Mouse (Mus musculus) hindbrain, embryonic 13.5 days (tissue): ENCODE measurements around the gene Cnih4. TPM values are rescaled to one million over a fixed set of nuclear protein-coding genes. Genes with fewer than 3 reads are reported as not detected.

ENCODE experiments used
- ATAC-seq: fragments of 200-750 bp; cut with Nextera tagmentation; 2 replicates; pipeline ENCODE4 v1.8.0; 2017; ENCODE audit warnings: moderate TSS enrichment; ENCODE audit not compliant: low FRiP score
- H3K27ac ChIP-seq: fragments of 300-500 bp; sonication (generic); 2 replicates; pipeline ENCODE4 v1.5.1; 2015; ENCODE audit warnings: inconsistent platforms, mild to moderate bottlenecking, moderate library complexity
- H3K27me3 ChIP-seq: fragments of 300-500 bp; sonication (generic); 2 replicates; pipeline ENCODE4 v1.6.1; 2015; ENCODE audit warnings: mild to moderate bottlenecking, inconsistent platforms
- H3K36me3 ChIP-seq: fragments of 300-500 bp; sonication (generic); 2 replicates; pipeline ENCODE4 v1.6.1; 2015; ENCODE audit warnings: mild to moderate bottlenecking, inconsistent platforms
- H3K4me1 ChIP-seq: fragments of 300-500 bp; sonication (generic); replicated peaks from 2 replicates; pipeline ENCODE4 v1.6.1; 2015; ENCODE audit warnings: inconsistent platforms
- H3K4me2 ChIP-seq: fragments of 300-500 bp; sonication (generic); 2 replicates; pipeline ENCODE4 v1.6.1; 2015; ENCODE audit warnings: inconsistent platforms, mild to moderate bottlenecking, moderate library complexity
- H3K4me3 ChIP-seq: fragments of 300-500 bp; sonication (generic); 2 replicates; pipeline ENCODE4 v1.5.1; 2015; ENCODE audit warnings: mild to moderate bottlenecking, inconsistent platforms
- H3K9ac ChIP-seq: fragments of 300-500 bp; sonication (generic); 2 replicates; pipeline ENCODE4 v1.6.1; 2015; ENCODE audit warnings: mild to moderate bottlenecking, inconsistent platforms
- H3K9me3 ChIP-seq: fragments of 300-500 bp; sonication (generic); 2 replicates; pipeline ENCODE4 v1.6.1; 2016; ENCODE audit warnings: inconsistent platforms
- WGBS: fragments of 180-500 bp; shearing (Covaris S2); methylation state at CpG from one replicate; pipeline ENCODE4 v1.1.7; 2015; 5-methylcytosine and 5-hydroxymethylcytosine counted together
- polyA plus RNA-seq: library from polyadenylated mRNA; unstranded; fragments of >200 nt; fragmentation: Nextera tagmentation; extraction: Ambion mirVana; gene quantifications from 2 replicates; pipeline ENCODE4 v1.2.1, GENCODE M21; 2015

Gene Cnih4
- polyA plus RNA-seq, 1 experiment from 2014 or later: 65.1 TPM

GRCm38 (mm10) chr1:181150431-181150826 lies 5.9 kb downstream of the Cnih4 start:
- H3K9me3 ChIP-seq: no peaks in the 10 kb centered on the region
- peak; percentile 46 for ATAC-seq
- H3K4me2 ChIP-seq: no peak overlapping the region
- H3K36me3 ChIP-seq: peaks cover 16% of the 10 kb centered on the region
- H3K27ac ChIP-seq: no peak overlapping the region
- H3K4me3 ChIP-seq: peak overlapping the region; percentile 95
- H3K27me3 ChIP-seq: no peaks in the 10 kb centered on the region
- H3K4me1 ChIP-seq: peaks cover 23% of the 10 kb centered on the region
- no peak overlapping the region for H3K9ac ChIP-seq
- 64% methylated on average over 3 of the region's 3 CpGs for WGBS

GRCm38 (mm10) chr1:181150827-181151534 lies 6.5 kb downstream of the Cnih4 start:
- Histone ChIP-seq H3K36me3 (peaks cover 22% of the 10 kb centered on the region), H3K4me3 (peak overlapping the region; percentile 95), H3K9ac (peak overlapping the region; percentile 95), H3K27ac (peak overlapping the region; percentile 92), H3K9me3 (no peaks in the 10 kb centered on the region), H3K4me2 (peak overlapping the region; percentile 76), H3K27me3 (no peaks in the 10 kb centered on the region), H3K4me1 (peaks cover 22% of the 10 kb centered on the region)
- peak; percentile 89 for ATAC-seq
- under 1% methylated on average over 52 of the region's 59 CpGs for WGBS

- no peak; the same call in 1 of the 2 replicates for ATAC-seq
- Histone ChIP-seq H3K27me3 (no peaks in the 10 kb centered on the region), H3K4me2 (peak overlapping the region; percentile 76), H3K4me1 (peaks cover 22% of the 10 kb centered on the region), H3K4me3 (peak overlapping the region; percentile 95), H3K36me3 (peaks cover 23% of the 10 kb centered on the region), H3K9ac (peak overlapping the region; percentile 95), H3K9me3 (no peaks in the 10 kb centered on the region), H3K27ac (no peak overlapping the region)
- WGBS: 39% methylated on average over 5 of the region's 5 CpGs
Observed at GRCm38 (mm10) chr1:181151541-181151940, 7.0 kb downstream of the Cnih4 start.

- 79% methylated on average over 2 of the region's 2 CpGs for WGBS
- no peak for ATAC-seq
- 0 out of 2 replicates have a peak overlapping the region, but pooled peaks have one; percentile 18 for H3K27ac ChIP-seq
- H3K9me3 ChIP-seq: no peaks in the 10 kb centered on the region
- H3K4me2 ChIP-seq: no peak overlapping the region
- no peaks in the 10 kb centered on the region for H3K4me1 ChIP-seq
- no peak overlapping the region for H3K9ac ChIP-seq
- peaks cover 70% of the 10 kb centered on the region for H3K36me3 ChIP-seq
- no peak overlapping the region for H3K4me3 ChIP-seq
- H3K27me3 ChIP-seq: no peaks in the 10 kb centered on the region
Observed at GRCm38 (mm10) chr1:181167816-181168215, 23.3 kb downstream of the Cnih4 start.

GRCm38 (mm10) chr1:181168377-181168776 lies 23.9 kb downstream of the Cnih4 start:
- no peak for ATAC-seq
- peaks cover 64% of the 10 kb centered on the region for H3K36me3 ChIP-seq
- H3K4me3 ChIP-seq: no peak overlapping the region
- no peak overlapping the region for H3K9ac ChIP-seq
- H3K27me3 ChIP-seq: no peaks in the 10 kb centered on the region
- WGBS: 80% methylated on average over 3 of the region's 3 CpGs
- H3K27ac ChIP-seq: no peak overlapping the region
- no peaks in the 10 kb centered on the region for H3K4me1 ChIP-seq
- H3K9me3 ChIP-seq: no peaks in the 10 kb centered on the region
- no peak overlapping the region for H3K4me2 ChIP-seq

GRCm38 (mm10) chr1:181170210-181170609 lies 25.7 kb downstream of the Cnih4 start:
- Histone ChIP-seq H3K27ac (no peak overlapping the region), H3K27me3 (no peaks in the 10 kb centered on the region), H3K9ac (no peak overlapping the region), H3K4me1 (no peaks in the 10 kb centered on the region), H3K36me3 (peaks cover 57% of the 10 kb centered on the region), H3K4me2 (no peak overlapping the region), H3K9me3 (no peaks in the 10 kb centered on the region), H3K4me3 (no peak overlapping the region)
- WGBS: 91% methylated on average over 8 of the region's 8 CpGs
- ATAC-seq: no peak

GRCm38 (mm10) chr1:181188925-181189324 lies 44.4 kb downstream of the Cnih4 start:
- peaks cover 78% of the 10 kb centered on the region for H3K36me3 ChIP-seq

GRCm38 (mm10) chr1:181199446-181199845 lies 55.0 kb downstream of the Cnih4 start:
- H3K9ac ChIP-seq: no peak overlapping the region
- H3K4me1 ChIP-seq: no peaks in the 10 kb centered on the region
- H3K4me2 ChIP-seq: no peak overlapping the region
- H3K4me3 ChIP-seq: no peak overlapping the region
- WGBS: 95% methylated on average over 4 of the region's 4 CpGs
- H3K9me3 ChIP-seq: no peaks in the 10 kb centered on the region
- peaks cover 79% of the 10 kb centered on the region for H3K36me3 ChIP-seq
- no peaks in the 10 kb centered on the region for H3K27me3 ChIP-seq
- no peak for ATAC-seq
- no peak overlapping the region for H3K27ac ChIP-seq

More at GRCm38 (mm10) chr1:181188925-181189324, 44.4 kb downstream of the Cnih4 start:
- no peaks in the 10 kb centered on the region for H3K9me3 ChIP-seq
- 92% methylated on average over 4 of the region's 4 CpGs for WGBS
- no peaks in the 10 kb centered on the region for H3K27me3 ChIP-seq
- no peak overlapping the region for H3K4me2 ChIP-seq
- no peaks in the 10 kb centered on the region for H3K4me1 ChIP-seq
- H3K4me3 ChIP-seq: no peak overlapping the region
- ATAC-seq: no peak
- H3K27ac ChIP-seq: no peak overlapping the region
- H3K9ac ChIP-seq: no peak overlapping the region

- ATAC-seq: 0 out of 2 replicates have a peak, but pooled peaks have one; percentile 2
Observed at GRCm38 (mm10) chr1:181210147-181210546, 65.7 kb downstream of the Cnih4 start.

GRCm38 (mm10) chr1:181210601-181211402 lies 66.3 kb downstream of the Cnih4 start:
- peak overlapping the region; percentile 93 for H3K27ac ChIP-seq
- peak overlapping the region; percentile 99 for H3K4me3 ChIP-seq
- no peaks in the 10 kb centered on the region for H3K27me3 ChIP-seq
- peak overlapping the region; percentile 79 for H3K4me2 ChIP-seq
- peaks cover 26% of the 10 kb centered on the region for H3K4me1 ChIP-seq
- peaks cover 13% of the 10 kb centered on the region for H3K36me3 ChIP-seq
- peak overlapping the region; percentile 98 for H3K9ac ChIP-seq
- H3K9me3 ChIP-seq: no peaks in the 10 kb centered on the region
- ATAC-seq: peak; percentile 43
- WGBS: under 1% methylated on average over 53 of the region's 56 CpGs

More at GRCm38 (mm10) chr1:181210147-181210546, 65.7 kb downstream of the Cnih4 start:
- peak overlapping the region; percentile 79 for H3K4me2 ChIP-seq
- peak overlapping the region; percentile 98 for H3K9ac ChIP-seq
- H3K4me3 ChIP-seq: peak overlapping the region; percentile 99
- WGBS: 15% methylated on average over 4 of the region's 4 CpGs
- peaks cover 26% of the 10 kb centered on the region for H3K4me1 ChIP-seq
- peaks cover 20% of the 10 kb centered on the region for H3K36me3 ChIP-seq
- H3K9me3 ChIP-seq: no peaks in the 10 kb centered on the region
- 0 out of 2 replicates have a peak overlapping the region, but pooled peaks have one; percentile 93 for H3K27ac ChIP-seq
- no peaks in the 10 kb centered on the region for H3K27me3 ChIP-seq

- H3K36me3 ChIP-seq: peaks cover 9% of the 10 kb centered on the region
- peak overlapping the region; percentile 79 for H3K4me2 ChIP-seq
- ATAC-seq: peak; percentile 53
- WGBS: 0% methylated on average over 12 of the region's 72 CpGs
- no peaks in the 10 kb centered on the region for H3K27me3 ChIP-seq
- peak overlapping the region; percentile 98 for H3K9ac ChIP-seq
- H3K4me3 ChIP-seq: peak overlapping the region; percentile 99
- no peaks in the 10 kb centered on the region for H3K9me3 ChIP-seq
- peaks cover 26% of the 10 kb centered on the region for H3K4me1 ChIP-seq
- peak overlapping the region; percentile 93 for H3K27ac ChIP-seq
Observed at GRCm38 (mm10) chr1:181211403-181211919, 67.0 kb downstream of the Cnih4 start.
